Mouse (Mus musculus): Measurements from ENCODE around the gene Runx1.
A peak's percentile ranks its signal among the peaks of the same experiment; 100 is the strongest.

Gene Runx1

DNA sequence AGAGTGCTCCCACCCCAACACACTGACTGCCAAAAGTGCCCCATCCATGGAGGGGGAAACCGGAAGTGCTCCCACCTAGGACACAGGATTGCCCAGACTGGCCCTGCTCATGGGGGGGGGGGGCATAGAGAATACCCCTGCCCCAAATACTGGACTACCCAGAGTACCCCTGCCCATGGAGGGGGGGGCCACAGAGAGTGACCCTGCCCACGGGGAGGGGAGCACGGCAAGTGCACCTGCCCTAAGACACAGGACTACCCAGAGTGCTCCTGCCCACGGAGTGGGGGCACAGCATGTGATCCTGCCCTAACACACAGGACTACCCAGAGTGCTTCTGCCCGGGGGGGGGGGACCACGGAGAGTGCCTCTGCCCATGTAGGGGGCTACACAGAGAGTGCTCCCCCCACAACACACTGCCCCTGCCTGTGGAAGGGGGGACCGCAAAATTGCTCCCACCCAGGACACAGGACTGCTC is 219.4 kb downstream of the Runx1 start:
- DNase-seq = no peak

DNA sequence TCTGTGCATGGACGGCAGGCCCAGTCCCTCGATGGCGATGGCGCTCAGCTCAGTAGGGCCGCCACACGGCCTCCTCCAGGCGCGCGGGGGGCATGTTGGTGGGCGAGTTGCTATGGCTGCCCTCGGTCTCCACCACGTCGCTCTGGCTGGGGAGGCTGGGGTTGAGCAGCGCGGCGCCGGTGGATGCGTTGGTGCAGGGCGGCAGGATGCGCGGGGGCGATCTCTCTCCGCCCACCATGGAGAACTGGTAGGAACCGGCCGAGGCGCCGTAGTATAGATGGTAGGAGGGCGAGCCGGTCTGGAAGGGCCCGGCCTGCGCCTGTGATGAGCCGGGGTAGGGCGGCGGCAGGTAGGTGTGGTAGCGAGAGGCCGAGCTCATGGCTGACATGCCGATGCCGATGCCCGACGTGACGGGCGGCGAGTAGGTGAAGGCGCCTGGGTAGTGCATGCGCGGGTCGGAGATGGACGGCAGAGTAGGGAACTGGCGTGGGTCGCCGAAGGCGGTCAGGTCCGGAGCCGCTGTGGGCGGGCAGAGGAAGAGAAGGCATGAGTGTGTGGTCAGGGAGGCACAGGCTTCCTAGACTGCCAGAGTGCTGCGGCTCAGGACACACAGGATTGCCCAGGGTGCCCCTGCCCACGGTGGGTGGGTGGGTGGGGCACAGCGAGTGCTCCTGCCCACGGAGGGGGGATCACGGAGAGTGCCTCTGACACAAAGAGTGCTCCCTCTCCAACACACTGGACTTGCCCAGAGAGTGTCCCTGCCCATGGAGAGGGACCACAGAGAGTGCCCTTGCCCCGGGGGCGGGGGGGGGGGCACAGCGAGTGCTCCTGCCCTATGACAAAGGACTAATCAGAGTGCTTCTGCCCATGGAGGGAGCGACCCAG is 220.1 kb downstream of the Runx1 start:
- no peak for DNase-seq

DNA sequence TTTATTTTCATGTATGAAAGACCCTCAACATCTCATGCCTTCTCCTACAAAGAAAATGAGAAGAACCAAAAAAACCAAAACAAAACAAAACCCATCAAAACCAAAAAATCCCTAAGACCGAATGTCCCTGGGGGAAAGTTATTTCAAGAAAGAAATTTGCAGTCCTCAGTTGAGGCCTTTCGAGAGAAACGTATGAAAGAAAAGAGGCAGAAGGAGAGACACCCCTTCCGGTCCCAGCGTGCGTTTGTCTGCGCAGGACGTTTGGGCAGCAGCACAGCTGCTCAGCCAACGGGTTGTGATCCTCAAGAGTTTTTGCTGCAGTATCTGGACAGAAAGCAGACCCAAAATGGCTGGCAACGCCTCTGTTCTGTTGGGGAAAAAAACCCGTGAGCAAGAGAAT is 223.4 kb downstream of the Runx1 start:
- no peak for DNase-seq

DNA sequence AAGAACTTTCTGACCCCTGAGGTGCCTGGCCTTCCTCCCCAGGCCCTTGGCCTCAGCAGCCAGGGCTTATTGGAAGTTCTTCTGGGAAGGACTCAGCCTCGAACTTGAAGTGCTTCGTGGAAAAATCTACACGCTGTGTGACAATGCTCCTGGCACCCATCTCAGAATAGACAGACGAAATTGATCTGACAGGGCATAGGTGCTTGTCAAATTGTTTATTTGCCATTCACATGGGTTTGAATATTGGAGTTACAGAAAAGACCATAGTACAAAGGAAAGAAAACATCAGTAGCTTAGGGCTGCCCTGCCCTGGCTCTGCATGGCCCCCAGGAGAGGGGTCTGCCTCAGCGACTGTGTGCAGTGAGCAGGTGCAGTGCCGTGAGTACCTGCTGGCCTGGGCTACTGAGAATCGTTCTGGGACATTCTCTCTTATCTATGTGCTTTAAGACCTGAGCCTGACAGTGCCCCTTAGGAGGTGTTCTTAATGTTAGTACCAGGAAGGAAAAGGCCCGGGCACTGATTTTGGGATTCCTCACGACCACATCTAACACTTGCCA is 224.6 kb downstream of the Runx1 start:
- DNase-seq = no peak

DNA sequence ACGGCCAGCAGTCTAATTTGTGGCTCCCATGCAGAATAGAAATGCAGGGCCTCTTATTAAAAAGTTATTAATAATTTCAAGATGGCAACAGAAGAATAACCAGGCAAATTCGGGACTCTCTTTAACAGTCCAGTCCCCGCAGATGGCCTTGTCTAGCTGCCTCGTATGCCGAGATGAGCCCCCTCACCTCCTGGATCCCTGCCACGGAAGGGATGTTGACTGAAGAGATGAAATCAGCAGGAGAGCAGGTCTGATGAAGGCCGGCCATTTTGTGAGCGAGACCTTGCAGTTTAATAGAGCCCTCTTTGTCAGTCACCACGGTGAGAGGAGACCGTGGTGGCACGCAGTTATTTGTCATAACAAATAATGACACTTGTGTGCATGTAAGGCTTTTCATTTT is 226.5 kb downstream of the Runx1 start:
- no peak for DNase-seq

DNA sequence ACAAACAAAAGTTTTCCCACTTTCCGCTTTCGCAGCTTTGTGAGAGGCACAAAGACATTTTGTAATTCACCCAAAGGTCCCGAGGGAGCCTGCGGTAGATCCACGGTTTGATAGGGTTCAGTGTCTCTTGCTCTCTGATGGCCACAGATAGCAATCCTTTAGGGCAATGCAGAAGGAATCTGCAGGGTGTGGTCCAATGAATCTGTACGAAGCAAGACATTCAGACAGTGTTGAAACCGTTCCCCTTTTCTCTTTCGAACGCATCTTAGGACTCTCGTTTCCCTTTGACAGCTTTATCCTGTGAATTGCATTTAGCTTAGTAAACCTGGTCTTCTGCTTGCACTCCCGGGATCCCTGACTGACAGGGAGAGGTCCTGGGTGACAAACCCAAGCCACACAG is 228.3 kb downstream of the Runx1 start:
- no peak for DNase-seq

DNA sequence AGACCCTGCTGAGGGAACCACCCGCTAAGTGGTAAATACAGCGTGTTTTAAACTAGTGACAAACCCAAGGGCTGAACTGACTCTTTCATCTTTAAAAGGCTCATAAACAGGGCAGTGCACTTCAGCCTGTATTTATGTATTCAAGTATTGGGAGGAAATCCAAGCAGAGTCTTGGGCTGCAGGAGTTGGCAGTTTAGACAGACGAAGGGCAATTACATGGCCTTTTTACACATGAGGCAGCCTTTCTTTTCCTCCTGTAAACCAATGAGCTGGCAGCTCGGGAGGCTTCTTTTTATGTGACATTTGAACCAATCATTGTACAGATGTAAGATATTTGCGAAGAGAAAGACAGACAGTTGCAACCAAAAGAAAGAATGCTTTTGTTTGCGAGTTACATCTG is 233.7 kb downstream of the Runx1 start:
- no peak for DNase-seq

DNA sequence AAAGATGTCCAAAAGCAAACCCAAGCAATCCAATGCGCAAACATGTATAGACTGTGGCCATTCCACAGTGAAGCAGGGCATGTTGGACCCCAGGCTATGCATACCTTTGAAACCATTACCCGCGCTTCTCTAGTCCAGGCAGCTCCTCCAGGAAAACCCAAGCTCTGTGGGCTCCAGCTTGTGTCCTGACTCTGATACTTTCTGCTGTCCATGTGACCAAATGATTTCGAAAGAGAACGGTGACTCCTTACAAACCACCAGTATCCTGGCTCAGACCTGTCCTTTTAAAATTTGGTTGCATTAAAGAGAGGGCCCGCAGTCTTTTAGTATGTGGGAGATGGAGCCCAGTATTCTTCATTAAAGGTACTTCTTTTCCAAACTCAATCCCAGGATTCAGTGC is 234.2 kb downstream of the Runx1 start:
- no peak for DNase-seq

DNA sequence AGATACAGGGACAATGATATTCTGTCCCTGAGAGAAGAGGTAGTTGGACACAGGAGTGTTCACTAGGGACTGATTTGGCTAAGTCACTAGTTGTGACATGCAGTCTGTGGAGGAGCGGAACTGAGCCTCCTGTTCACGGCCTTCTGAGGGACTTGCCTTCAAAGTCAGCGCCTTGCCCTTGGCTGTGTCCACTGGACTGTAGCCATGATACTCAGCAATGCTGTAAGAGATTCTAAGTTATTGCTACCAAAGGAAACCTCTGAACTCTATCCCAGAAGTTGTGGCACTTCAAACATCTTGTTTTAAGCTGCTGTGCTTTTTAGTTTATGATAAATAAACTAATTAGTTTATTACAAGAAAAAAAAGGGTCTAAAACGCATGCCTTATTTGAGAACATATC is 238.1 kb downstream of the Runx1 start:
- no peak for DNase-seq

DNA sequence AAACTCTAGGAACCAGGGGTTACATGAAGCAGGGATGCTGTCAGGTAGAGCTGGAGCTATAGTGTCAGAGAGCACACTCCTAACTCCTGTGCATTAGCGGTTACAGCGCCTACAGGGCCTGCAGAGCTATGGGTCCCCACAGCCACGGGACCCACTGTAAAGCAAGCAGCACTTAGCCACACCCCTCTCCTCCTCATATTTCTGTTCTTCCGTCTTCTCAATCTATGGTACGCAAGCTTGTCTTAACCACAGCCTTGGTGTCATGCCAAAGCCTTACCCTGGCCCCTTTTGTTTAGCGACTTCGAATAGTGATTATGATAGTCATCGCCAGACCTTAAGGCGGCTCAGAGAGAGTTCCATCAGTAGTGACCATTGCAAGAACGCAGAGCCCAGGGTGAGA is 244.2 kb downstream of the Runx1 start:
- no peak for DNase-seq

DNA sequence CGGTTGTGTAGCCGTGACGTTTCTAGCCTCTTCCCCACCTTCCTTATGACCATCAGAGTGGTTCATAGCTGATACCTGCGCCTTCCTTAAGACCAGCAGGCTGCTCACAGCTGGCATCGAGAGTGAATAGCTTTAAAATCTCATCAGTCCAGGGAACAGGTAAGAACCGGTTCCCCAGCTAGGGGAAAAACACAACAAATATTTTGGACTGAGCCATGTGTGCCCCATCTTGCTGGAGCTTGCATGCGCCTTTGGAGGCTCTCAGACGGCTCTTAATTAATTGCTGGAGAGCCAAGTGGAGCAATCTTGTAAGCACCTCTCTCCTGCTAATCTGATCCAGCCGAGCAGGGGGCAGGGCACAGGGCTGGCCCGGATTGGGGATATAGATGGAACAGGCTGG is 245.0 kb downstream of the Runx1 start:
- DNase-seq = no peak

DNA sequence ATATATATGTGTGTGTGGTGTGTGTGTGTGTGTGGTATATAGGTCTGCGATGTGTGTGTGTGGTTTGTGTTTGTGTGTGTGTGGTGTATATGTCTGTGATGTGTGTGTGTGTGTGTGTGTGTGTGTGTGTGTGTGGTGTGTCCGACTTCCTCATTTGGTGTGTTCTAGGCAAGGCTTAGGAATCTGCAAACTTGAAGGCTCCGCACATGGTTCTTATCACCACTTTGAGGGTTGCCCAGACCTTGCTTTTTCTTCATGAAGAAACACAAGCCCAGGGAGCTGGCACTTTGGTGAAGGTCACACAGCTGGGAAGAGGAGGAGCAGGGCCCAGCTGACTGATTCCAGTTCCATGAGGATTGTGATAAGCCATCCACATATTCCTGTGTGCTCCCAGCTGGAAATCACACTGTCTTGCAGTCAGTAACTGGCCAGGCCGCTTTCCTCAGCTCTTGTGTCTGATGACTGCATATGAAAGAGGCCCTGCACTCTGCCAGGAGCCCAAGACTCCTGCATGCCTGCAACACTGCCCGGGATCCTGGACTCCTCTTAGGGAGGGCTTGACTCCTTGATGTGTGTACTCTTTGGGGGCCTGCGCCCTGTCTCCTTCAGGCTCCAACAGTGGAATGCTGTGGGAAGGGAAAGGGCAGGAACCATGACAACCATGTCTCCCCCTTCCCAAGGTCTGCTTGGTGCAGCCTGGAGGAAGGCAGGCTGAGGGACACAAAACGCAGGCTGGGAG is 246.9 kb downstream of the Runx1 start:
- DNase-seq = no peak

DNA sequence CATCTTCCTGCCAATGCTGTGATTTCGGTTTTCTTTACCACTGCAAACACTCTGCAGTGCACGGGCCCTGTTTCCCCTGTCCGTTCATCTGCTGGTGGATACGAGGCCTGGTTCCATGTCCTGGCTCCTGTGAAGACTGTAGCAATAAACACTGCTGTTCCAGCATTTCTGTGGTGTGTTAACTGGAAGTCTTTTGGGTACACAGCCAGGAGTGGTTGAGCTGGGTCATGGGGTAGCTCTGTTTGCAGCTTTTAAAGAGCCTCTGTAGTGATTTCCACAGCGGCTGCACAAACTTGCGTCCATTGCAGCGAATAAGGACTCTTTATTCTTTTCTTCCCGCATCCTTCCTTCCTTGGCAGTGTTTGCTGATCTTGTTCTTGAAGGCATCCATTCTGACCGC is 248.6 kb downstream of the Runx1 start:
- DNase-seq = no peak

DNA sequence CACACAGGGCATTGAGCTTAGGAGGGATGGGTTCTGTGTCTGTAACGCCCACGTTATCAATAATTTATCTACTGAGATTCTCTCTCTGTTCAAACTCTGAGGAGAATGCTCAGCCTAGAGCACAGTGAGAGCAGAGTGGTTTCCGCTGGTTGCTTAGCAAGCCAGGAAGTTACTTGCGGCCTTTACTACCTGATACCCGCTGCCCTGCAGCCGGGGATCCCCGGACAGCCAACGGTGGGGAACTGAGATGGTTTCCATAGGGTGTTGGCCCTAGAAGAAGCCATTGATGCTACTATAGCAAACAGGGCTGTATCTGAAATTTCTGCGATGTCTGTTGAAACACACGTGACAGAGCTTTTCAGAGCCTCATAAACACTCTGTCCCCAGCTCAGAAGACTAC is 250.2 kb downstream of the Runx1 start:
- DNase-seq = no peak

DNA sequence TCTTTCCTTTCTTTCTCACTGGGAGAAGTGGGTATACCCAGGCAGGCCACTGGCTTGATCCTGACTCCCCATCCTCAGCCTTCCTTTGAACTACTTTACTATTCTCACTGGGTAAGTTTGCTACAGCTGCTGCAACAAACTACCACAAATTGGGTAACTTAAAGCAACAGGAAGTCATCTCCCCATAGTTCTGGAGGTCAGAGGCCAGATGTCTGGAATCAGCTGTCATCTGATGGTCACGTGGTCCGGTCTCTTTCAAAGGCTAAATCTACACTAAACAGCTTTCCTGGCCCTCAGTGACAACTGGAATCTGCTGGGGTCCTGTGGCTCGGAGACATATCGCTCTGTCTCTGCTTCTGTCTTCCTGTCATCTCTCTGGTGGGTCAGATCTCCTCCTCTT is 252.8 kb downstream of the Runx1 start:
- no peak for DNase-seq

DNA sequence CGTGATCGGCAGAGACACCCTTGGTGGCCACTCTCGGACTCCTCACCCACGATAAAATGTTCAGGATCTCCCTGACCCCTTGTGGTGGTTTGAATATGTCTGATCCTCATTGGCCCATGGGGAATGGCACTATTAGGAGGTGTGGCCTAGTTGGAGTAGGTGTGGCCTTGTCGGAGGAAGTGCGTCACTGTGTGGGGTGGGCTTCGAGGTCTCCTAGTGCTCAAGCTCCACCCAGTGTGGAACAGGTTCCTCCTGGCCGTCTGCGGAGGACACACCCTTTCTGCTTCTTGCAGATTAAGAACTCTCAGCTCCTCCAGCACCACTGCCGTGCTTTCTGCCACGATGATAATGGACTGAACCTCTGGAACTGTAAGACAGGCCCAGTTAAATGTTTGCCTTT is 254.7 kb downstream of the Runx1 start:
- DNase-seq = no peak

DNA sequence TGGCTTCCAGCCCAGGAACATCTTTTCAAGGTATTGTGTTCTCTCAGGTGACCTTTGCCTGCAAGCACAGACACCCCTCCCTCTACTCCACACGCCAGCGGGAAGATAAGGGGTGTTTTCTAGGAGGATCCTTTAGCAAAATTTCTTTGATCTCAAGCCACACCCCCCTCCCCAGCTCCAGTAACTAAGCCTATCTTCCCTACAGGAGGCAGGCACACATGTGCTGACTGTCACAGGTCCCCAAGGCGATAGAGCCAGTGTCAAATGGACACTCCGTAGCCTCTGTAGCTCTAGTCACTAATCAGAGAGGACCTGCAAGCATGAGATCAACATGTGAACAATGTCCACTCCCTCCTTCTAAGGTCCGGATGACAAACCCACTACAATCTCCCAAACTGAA is 259.8 kb downstream of the Runx1 start:
- no peak for DNase-seq

DNA sequence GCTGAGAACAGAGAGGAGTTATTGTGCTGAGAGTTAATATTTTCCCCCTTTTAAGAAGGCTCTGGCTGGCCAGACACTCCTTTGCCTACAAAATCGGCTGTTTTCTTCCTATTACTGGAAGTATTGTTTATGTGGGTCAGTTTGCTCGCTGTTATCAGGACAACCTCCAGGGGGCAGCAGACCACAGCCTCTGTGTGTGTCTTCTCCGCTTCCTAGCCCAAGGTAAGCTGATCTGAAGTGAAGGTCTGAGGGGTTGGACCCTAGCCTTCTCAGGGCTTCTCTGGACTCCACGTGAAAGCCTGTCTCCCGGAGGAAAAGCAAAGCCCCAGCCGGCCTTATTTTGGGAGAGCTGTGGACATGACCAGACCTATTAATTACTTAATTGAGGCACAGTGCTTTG is 260.2 kb downstream of the Runx1 start:
- peak; percentile 91 for DNase-seq

DNA sequence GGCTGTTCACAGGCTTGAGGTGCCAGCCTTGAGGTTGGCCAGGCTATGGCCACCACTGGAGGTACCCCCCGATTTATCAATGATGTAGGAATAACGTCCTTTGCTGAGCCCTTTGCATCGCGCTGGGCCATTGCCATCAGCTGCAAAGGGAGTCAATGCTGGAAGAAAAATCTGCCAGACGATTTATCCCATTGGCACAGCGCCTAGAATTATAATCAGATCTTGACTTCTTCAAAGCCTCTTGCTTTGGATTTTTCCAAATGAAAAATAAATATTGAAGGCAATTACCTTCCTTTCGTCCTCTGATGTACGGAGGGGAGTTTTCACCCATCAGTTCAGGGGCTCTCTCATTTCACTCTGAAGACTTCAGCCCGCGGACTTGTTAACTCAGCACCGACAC is 260.7 kb downstream of the Runx1 start:
- DNase-seq = no peak

DNA sequence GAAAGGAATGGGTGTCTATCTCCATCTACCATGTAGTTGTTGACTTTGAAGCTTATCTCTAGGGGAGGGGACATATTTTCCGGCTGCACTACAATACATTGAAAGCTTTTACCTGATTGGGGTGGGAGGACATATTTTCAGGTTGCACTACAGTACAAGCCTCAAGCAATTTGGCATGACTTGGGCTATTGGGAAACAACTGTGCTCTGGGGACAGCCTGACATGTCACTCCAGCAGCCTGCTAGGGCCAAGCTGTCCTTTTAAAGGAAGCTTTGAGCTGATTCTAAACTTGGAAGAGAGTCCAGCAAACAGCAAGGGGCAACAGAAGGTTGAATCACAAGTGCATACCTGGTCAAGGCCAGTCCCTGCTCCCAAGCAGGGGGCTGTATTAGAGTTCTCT is 270.9 kb downstream of the Runx1 start:
- DNase-seq = no peak

DNA sequence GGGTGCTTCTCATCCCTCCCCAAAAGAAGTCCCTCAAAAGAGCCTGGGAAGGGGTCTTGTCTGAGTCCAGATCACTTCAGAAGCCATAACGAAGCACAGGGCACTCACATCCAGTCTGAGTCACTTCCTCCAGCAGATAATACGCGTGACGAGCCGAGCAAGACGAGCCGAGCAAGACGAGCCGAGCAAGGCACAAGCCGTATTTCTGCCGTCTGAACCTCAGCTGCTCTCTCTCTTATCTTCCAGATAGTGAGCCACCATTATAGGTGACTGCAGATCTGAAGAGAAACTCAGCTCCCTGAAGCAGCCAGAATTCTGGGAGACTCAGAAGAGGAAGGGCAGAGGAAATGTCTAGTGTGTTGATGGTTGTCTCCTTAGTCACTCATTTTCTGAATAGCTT is 273.1 kb downstream of the Runx1 start:
- no peak for DNase-seq

DNA sequence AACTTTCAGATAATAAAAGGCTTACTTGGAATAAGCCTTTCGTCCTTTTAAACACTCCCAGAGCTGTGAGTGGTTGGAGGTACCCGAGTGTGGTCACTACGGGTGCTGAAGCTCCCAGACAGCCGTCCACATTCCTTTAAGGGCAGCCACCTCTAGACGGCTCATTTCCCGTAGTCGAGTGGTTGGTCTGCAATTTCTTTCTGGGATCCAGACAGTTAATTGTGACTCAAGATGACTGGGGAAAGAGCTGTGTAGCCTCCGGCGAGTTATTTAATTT is 273.9 kb downstream of the Runx1 start:
- DNase-seq = no peak

Data from thymus, postnatal 4 days (tissue).